Mouse (Mus musculus): ENCODE measurements around the gene Nrxn3. TPM values are rescaled to one million over a fixed set of nuclear protein-coding genes. Genes with fewer than 3 reads are reported as not detected.

The Nrxn3 gene
- polyA plus RNA-seq, 1 experiment from 2014 or later: 29.2 TPM

Small RNAs within 50 kb of the gene (microRNA-seq; reads per million reads assigned to microRNA genes)
- gene Gm23989 (not detected), gene Gm27313 (not detected)
